8 mouse cellular contexts compared by ENCODE assay signal in the genomic region with DNA sequence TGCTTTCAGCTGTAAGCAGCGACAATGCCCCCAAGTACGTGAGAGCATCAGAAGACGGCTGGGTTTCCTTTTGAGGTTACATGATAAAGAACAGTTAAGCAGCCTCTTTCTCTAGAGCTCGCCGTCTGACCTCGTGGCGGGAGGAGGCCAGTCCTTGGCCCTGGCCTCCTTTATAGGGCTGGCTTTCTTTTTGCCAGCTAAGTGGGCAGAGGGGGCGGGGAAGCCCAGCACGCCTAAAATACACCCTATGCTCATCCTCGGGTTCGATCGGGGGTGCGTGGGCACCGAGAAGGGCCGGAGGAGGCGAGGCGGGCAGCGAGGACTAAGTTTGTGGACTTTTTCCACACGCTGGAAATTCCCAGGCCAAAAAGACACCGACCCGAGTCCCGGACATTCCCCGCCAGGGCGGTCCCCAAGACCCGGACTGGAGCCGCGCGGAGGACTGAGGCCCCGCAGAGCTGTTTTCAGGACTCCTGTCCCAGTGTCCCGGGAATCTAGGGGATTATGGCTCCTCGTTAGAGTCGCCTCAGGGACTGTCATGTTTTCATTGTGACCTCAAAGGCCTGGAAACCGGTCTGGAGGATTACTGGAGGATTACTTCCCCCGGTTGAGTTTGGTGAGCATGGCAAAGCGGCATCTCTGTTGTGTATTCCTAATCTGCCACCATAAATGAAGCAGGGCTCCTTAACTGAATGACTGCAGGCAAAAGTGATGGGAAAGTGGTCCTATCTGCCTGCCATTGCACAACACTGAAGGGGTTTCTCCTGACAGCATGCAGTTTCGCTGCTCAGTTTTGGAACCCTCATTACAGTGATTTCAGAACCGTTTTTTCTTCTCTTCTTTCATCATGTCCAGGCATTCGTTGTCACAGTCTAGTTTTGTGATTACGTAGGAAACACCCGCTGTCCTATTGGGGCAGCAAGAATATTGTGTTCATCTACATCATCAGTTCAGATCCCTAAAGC. TPM values are rescaled to one million over a fixed set of nuclear protein-coding genes. Genes with fewer than 3 reads are reported as not detected.
A peak's percentile ranks its signal among the peaks of the same experiment; 100 is the strongest.
DNase-seq lines count a peak whose midpoint lies in the region; ATAC-seq lines count a peak whose summit lies in the region.

Nfkbiz (minus strand) TSS at position 390 of the 965 bp plus-strand sequence.

- DNase-seq in Muller cell, postnatal 12 days (ENCODE audit: inconsistent ontology term), result peak; percentile 96
- DNase-seq in cerebellum, adult 8-10 months, result peak; percentile 85
- peak; percentile 93 for DNase-seq in hindbrain, embryonic 10.5 days (ENCODE audit: low spot score)
- DNase-seq in layer of hippocampus, postnatal 10 days (ENCODE audit: low spot score in 2 of 2), result peak; percentile 78 to 87
- peak; percentile 88 for DNase-seq in lung, postnatal 25 days (ENCODE audit: low spot score)
- DNase-seq in retina, adult 2 months (ENCODE audit: low read depth, low spot score), result peak; percentile 74
- DNase-seq in thymus, postnatal 36 days, result peak; percentile 69 to 71

- no peaks in the 10 kb centered on the region for H3K9me3 ChIP-seq in hindbrain, embryonic 10.5 days

- H3K27ac ChIP-seq in hindbrain, embryonic 10.5 days, result peak within 1 kb of the TSS; percentile 98

- 1% methylated on average over 40 of the region's 40 CpGs for WGBS in hindbrain, embryonic 10.5 days

- H3K4me3 ChIP-seq in hindbrain, embryonic 10.5 days, result peak within 1 kb of the TSS; percentile 72

- peaks cover 24% of the 10 kb centered on the region for H3K36me3 ChIP-seq in hindbrain, embryonic 10.5 days

- H3K4me1 ChIP-seq in hindbrain, embryonic 10.5 days (replicated peaks), result peaks cover 14% of the 10 kb centered on the region

- H3K27me3 ChIP-seq in hindbrain, embryonic 10.5 days (ENCODE audit: insufficient read depth, poor library complexity, severe bottlenecking), result no peaks in the 10 kb centered on the region

- ATAC-seq in frontal cortex, adult (ENCODE audit: low TSS enrichment), result peak; percentile 79

RNA-seq across cellular contexts. Expression of gene Nfkbiz, which starts in this region (rescaled TPM):
- 1.1 and 1.4 TPM in 2 replicates for polyA plus RNA-seq in hindbrain, embryonic 10.5 days (2016; fragmentation: Nextera tagmentation; extraction: Ambion mirVana)
- 1 to 10 TPM; 4.4 to 4.5 TPM for total RNA-seq in layer of hippocampus, postnatal 10 days (2021)

Comparison
In these comparisons a context has a peak if more than half of its experiments do, and no peak if none do; other contexts are left out.
1. Peak in every context shown above with its lines: DNase-seq, ATAC-seq, H3K4me3 ChIP-seq and H3K27ac ChIP-seq.